Mouse (Mus musculus): Measurements from ENCODE around the gene Gm10645. TPM values are rescaled to one million over a fixed set of nuclear protein-coding genes. Genes with fewer than 3 reads are reported as not detected.

Gm10645 gene
- total and polyA plus RNA-seq, 3 experiments = not detected

GRCm38 (mm10) chr8:83196088-83196487 lies 30.1 kb upstream of the Gm10645 start (continued):
- TF ChIP-seq HCFC1 (IDR thresholded peaks at IDR 0.05; ENCODE audit: low read depth, low read length) (no peak), NRF1 (IDR thresholded peaks at IDR 0.05; ENCODE audit: insufficient read depth, low read depth, low read length, poor library complexity, severe bottlenecking) (no peak), TAL1 (IDR thresholded peaks at IDR 0.05; ENCODE audit: low read length) (no peak), USF2 (IDR thresholded peaks at IDR 0.05; ENCODE audit: borderline replicate concordance in 1 of 2, insufficient read depth in 1 of 2, low read depth in 1 of 2, low read length in 2 of 2) (no peak), CHD1 (IDR thresholded peaks at IDR 0.05; ENCODE audit: low read depth, low read length) (no peak)

DNA sequence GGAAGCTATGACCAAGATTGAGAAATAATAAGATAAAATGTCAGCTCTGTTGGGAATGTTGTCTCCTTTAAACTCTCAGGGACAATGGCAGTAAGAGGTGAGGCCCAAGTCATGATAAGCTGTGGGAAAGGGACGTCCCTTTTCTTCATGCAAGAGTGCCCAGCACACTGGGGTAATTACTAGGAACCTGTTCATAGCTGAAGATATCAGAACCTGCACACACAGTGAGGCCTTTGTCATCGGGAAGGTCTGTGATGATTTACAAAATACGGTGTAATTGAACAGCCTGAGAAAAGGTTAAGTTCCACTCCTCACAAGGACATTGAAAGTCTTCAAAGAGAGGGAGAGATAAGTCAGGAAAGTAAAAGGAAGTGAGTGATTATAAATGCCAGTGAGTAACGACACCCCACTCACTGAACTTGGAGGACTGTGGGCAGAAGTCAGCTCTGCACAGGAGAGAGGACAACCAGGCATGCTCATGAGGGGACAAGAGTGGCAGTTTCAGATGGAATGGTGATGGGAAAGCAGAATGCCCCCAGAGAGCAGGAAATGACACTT lies 23.6 kb upstream of the Gm10645 start:
- no peak for DNase-seq (ENCODE audit: low read depth, low spot score)
- H3K4me3 ChIP-seq (ENCODE audit: control insufficient read depth in 1 of 2, insufficient read depth in 1 of 2, low read depth in 2 of 2, low read length in 2 of 2) = no peak overlapping the region
- no peaks in the 10 kb centered on the region for H3K9me3 ChIP-seq (replicated peaks; ENCODE audit: insufficient read depth, low read length)
- H3K9ac ChIP-seq (ENCODE audit: control insufficient read depth, low read depth, low read length, poor library complexity, severe bottlenecking) = no peak overlapping the region
- H3K4me1 ChIP-seq (ENCODE audit: control insufficient read depth in 1 of 2, insufficient read depth in 2 of 2, low read length in 2 of 2) = no peaks in the 10 kb centered on the region
- no peak overlapping the region for H3K27ac ChIP-seq (ENCODE audit: control insufficient read depth, low read depth, low read length)
- TF ChIP-seq EP300 (IDR thresholded peaks at IDR 0.05; ENCODE audit: low read depth in 1 of 2, low read length in 2 of 2) = no peak
- TF ChIP-seq E2F4 (IDR thresholded peaks at IDR 0.05; ENCODE audit: borderline replicate concordance, low read depth, low read length) = no peak
- no peak for TF ChIP-seq MXI1 (IDR thresholded peaks at IDR 0.05; ENCODE audit: low read depth, low read length)
- no peak for TF ChIP-seq MAFK (IDR thresholded peaks at IDR 0.05; ENCODE audit: borderline replicate concordance, low read depth, low read length)
- TF ChIP-seq MAX (IDR thresholded peaks at IDR 0.05; ENCODE audit: low read length) = no peak
- TF ChIP-seq MAZ (IDR thresholded peaks at IDR 0.05; ENCODE audit: low read depth, low read length) = no peak
- TF ChIP-seq MYB (IDR thresholded peaks at IDR 0.05; ENCODE audit: low read depth, low read length) = no peak
- TF ChIP-seq ZC3H11A (IDR thresholded peaks at IDR 0.05; ENCODE audit: low read depth, low read length) = no peak
- H3K79me2 ChIP-seq (ENCODE audit: control insufficient read depth, insufficient read depth, low read length, poor library complexity) = no peaks in the 10 kb centered on the region
- no peaks in the 10 kb centered on the region; a peak in 1 of 4 replicates for H3K27me3 ChIP-seq (ENCODE audit: control insufficient read depth in 1 of 2, insufficient read depth in 2 of 2, low read length in 2 of 2)
- no peaks in the 10 kb centered on the region for H3K36me3 ChIP-seq (ENCODE audit: control insufficient read depth in 1 of 2, insufficient read depth in 2 of 2, low read length in 2 of 2)

- Histone ChIP-seq H3K36me3 (ENCODE audit: control insufficient read depth in 1 of 2, insufficient read depth in 2 of 2, low read length in 2 of 2) (no peaks in the 10 kb centered on the region), H3K9me3 (replicated peaks; ENCODE audit: insufficient read depth, low read length) (no peaks in the 10 kb centered on the region), H3K79me2 (ENCODE audit: control insufficient read depth, insufficient read depth, low read length, poor library complexity) (no peaks in the 10 kb centered on the region), H3K9ac (ENCODE audit: control insufficient read depth, low read depth, low read length, poor library complexity, severe bottlenecking) (no peak overlapping the region), H3K4me1 (ENCODE audit: control insufficient read depth in 1 of 2, insufficient read depth in 2 of 2, low read length in 2 of 2) (no peaks in the 10 kb centered on the region), H3K4me3 (ENCODE audit: control insufficient read depth in 1 of 2, insufficient read depth in 1 of 2, low read depth in 2 of 2, low read length in 2 of 2) (no peak overlapping the region), H3K27me3 (ENCODE audit: control insufficient read depth in 1 of 2, insufficient read depth in 2 of 2, low read length in 2 of 2) (no peaks in the 10 kb centered on the region; a peak in 1 of 4 replicates), H3K27ac (ENCODE audit: control insufficient read depth, low read depth, low read length) (no peak overlapping the region)
- no peak for DNase-seq (ENCODE audit: low read depth, low spot score)
- TF ChIP-seq USF2 (IDR thresholded peaks at IDR 0.05; ENCODE audit: borderline replicate concordance in 1 of 2, insufficient read depth in 1 of 2, low read depth in 1 of 2, low read length in 2 of 2) = no peak
- no peak for TF ChIP-seq HCFC1 (IDR thresholded peaks at IDR 0.05; ENCODE audit: low read depth, low read length)
- TF ChIP-seq GATA1 (IDR thresholded peaks at IDR 0.05; ENCODE audit: low read depth, low read length) = no peak
- no peak for TF ChIP-seq TAL1 (IDR thresholded peaks at IDR 0.05; ENCODE audit: low read length)
- TF ChIP-seq EP300 (IDR thresholded peaks at IDR 0.05; ENCODE audit: low read depth in 1 of 2, low read length in 2 of 2) = no peak
- TF ChIP-seq KAT2A (conservative IDR thresholded peaks at IDR 0.05; ENCODE audit: low read depth, low read length) = no peak
- TF ChIP-seq MEF2A (IDR thresholded peaks at IDR 0.05; ENCODE audit: extremely low read depth, insufficient replicate concordance, low read depth, low read length, poor library complexity, severe bottlenecking) = no peak
- no peak for TF ChIP-seq BHLHE40 (IDR thresholded peaks at IDR 0.05; ENCODE audit: borderline replicate concordance, low read depth, low read length)
- no peak for TF ChIP-seq TBP (IDR thresholded peaks at IDR 0.05; ENCODE audit: low read depth, low read length)
- TF ChIP-seq RCOR1 (IDR thresholded peaks at IDR 0.05; ENCODE audit: low read depth, low read length) = no peak
These were observed 21.5 kb upstream of the Gm10645 start for GRCm38 (mm10) chr8:83187363-83187962.
